Mouse (Mus musculus) heart, adult 2 months (tissue): Measurements from ENCODE around the gene Atad3a. TPM values are rescaled to one million over a fixed set of nuclear protein-coding genes. Genes with fewer than 3 reads are reported as not detected.

ENCODE experiments used
- DNase-seq, 2 experiments: peaks; one replicate each; pipeline ENCODE4 v3.0.0; 2021
- H3K27ac ChIP-seq: fragments of 200-600 bp; 2 replicates; pipeline ENCODE4 v1.8.1; 2022
- H3K27me3 ChIP-seq: fragments of 200-500 bp; 2 replicates; pipeline ENCODE4 v1.6.1; 2012; ENCODE audit warnings: mild to moderate bottlenecking, low read length, inconsistent platforms, mixed read lengths; ENCODE audit not compliant: control insufficient read depth, insufficient read depth
- H3K36me3 ChIP-seq: fragments of 200-500 bp; 2 replicates; pipeline ENCODE4 v1.6.1; 2012; ENCODE audit warnings: low read length, inconsistent platforms; ENCODE audit not compliant: control insufficient read depth, insufficient read depth
- H3K4me1 ChIP-seq: fragments of 200-500 bp; 2 replicates; pipeline ENCODE4 v1.6.1; 2011; ENCODE audit warnings: low read length; ENCODE audit not compliant: control insufficient read depth, insufficient read depth
- H3K4me3 ChIP-seq: fragments of 200-600 bp; 2 replicates; pipeline ENCODE4 v1.8.1; 2022
- H3K79me2 ChIP-seq: fragments of 200-500 bp; replicated peaks from 2 replicates; pipeline ENCODE4 v1.6.1; 2012; ENCODE audit warnings: mild to moderate bottlenecking, inconsistent platforms, low read length, moderate library complexity, mixed read lengths; ENCODE audit not compliant: control insufficient read depth, insufficient read depth
- H3K9ac ChIP-seq: fragments of 200-500 bp; 2 replicates; pipeline ENCODE4 v1.6.1; 2012; ENCODE audit warnings: low read depth, mild to moderate bottlenecking, control low read depth, inconsistent platforms, low read length, mixed read lengths
- CTCF ChIP-seq: fragments of 200-600 bp; IDR thresholded peaks from 2 replicates; pipeline ENCODE4 v1.8.1; 2022; ENCODE audit warnings: antibody characterized with exemption, mild to moderate bottlenecking, moderate library complexity
- EP300 ChIP-seq: fragments of 200-500 bp; IDR thresholded peaks from 2 replicates; pipeline ENCODE4 v1.6.1; 2011; ENCODE audit warnings: low read depth, low read length, control low read depth; ENCODE audit not compliant: insufficient read depth
- POLR2A ChIP-seq: fragments of 200-500 bp; IDR thresholded peaks from 2 replicates; pipeline ENCODE4 v1.6.1; 2011; ENCODE audit warnings: mild to moderate bottlenecking, low read depth, low read length, control low read depth; ENCODE audit not compliant: insufficient read depth
- WGBS: fragments of 180-500 bp; shearing (Covaris S2); methylation state at CpG from one replicate; pipeline ENCODE4 v1.1.7; 2018; 5-methylcytosine and 5-hydroxymethylcytosine counted together
- intact Hi-C: fragments of 180-260 bp; cut with DNase I; formaldehyde crosslinking; loops from one replicate; pipeline ENCODE4 v1.15.1; 2025
- long read RNA-seq: library from polyadenylated mRNA; stranded (forward); transcript quantifications from one replicate; pipeline ENCODE4 v2.0.0, GENCODE M21; 2021
- polyA plus RNA-seq: library from polyadenylated mRNA; depleted of rRNA; stranded (reverse); fragments of >200 nt; gene quantifications from 2 replicates; pipeline ENCODE4 v1.2.3, GENCODE M21; 2012; rRNA removed
- total RNA-seq, 2 experiments: library from RNA; stranded (reverse); gene quantifications; 2 replicates each; pipeline ENCODE4 v1.2.3; 2021

Atad3a gene
- total RNA-seq, result 10 to 100 TPM; 42.3 to 47.7 TPM
- polyA plus RNA-seq, result 83.7 and 85.4 TPM in 2 replicates
- long read RNA-seq, transcript Atad3a-201 (16 exons, 2,413 nt), result major isoform, 59 of 68 reads
- long read RNA-seq, partial matches to known transcripts, result 0 of 68 reads
- long read RNA-seq, other reads (novel, unspliced or antisense), result 9 of 68 reads

DNA sequence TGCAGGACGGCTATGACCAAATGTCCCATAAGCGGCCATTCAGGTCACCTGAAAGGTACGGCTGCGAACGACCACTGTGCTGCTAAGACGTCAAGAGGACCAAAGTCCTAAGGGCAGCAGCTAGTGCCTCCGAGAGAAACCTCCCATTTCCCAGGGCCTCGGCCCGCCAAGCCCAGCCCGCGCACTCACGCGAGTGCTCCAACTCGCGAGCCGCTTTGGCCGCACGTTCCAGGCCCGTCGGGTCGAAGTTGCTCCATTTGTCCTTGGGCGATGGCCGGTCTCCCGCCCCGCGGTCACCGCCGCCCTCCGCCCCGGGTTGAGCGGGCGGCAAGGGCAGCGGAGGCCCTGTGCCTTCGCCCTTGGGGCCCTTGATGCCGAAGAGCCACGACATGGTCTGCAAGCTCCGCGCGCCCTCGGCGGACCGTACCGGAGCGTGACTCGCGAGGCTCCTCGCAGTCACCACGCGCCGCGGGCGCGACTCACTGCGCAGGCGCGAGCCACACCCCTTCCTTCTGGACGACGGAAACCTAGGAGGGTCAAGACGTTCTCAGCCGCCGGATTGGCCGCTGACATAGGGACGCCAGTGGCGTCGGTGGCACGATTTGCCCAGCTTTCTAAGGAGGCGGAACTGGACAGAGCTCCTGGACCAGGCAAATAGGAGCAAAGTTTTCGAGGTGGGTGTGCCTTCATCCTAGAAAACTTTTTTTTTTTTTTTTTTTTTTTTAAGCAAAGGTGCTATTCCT, at the start of gene Atad3a:
Atad3a (minus strand) TSS at position 481 of the 743 bp plus-strand sequence.
- intact Hi-C loops, result loop anchor here (2.0 to 5.0 kb wide), 3 partner anchors 24 to 138 kb away; partner anchors contain the start of genes Cdk11b and Mrpl20

DNA sequence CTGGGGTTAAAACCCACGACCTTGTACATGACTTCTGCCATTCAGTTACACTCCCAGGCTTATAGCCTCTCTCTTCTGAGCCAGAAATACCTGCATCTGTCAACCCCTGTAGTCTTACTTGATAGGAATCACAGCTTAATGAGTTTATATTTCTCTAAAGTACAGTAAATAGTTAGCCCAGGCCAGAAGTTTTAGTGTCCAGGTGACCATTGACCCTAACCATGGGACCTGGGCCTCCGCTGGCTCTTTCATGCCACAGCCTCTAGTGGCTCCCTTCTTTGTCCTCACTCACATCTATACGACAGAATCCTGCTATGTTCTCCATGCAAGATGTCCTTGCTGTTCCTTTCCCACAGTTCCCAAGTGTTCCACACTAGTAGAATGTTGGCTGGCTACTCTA, 46.9 kb upstream of the Atad3a start:
- no peaks in the 10 kb centered on the region for H3K27me3 ChIP-seq
- H3K27ac ChIP-seq, result no peak overlapping the region
- peaks cover 16% of the 10 kb centered on the region for H3K36me3 ChIP-seq
- TF ChIP-seq POLR2A, result no peak
- TF ChIP-seq CTCF, result no peak
- WGBS, result 84% methylated on average over 3 of the region's 3 CpGs
- peaks cover 5% of the 10 kb centered on the region; the same call in 1 of the 2 replicates for H3K79me2 ChIP-seq
- peaks cover 7% of the 10 kb centered on the region for H3K4me1 ChIP-seq
- no peak overlapping the region for H3K4me3 ChIP-seq
- intact Hi-C loops, result no loop called here
- H3K9ac ChIP-seq, result no peak overlapping the region
- DNase-seq, result no peak

More for the DNA sequence above, at the start of gene Atad3a:
- Histone ChIP-seq H3K27me3 (no peaks in the 10 kb centered on the region), H3K4me3 (peak within 1 kb of the TSS; percentile 81), H3K36me3 (peaks cover 3% of the 10 kb centered on the region), H3K27ac (peak within 1 kb of the TSS; percentile 87), H3K4me1 (peaks cover 9% of the 10 kb centered on the region), H3K79me2 (peaks cover 4% of the 10 kb centered on the region; the same call in 1 of the 2 replicates), H3K9ac (peak within 1 kb of the TSS; percentile 80)
- WGBS, result under 1% methylated on average over 68 of the region's 68 CpGs
- TF ChIP-seq CTCF (0 out of 2 replicates have a peak, but pooled peaks have one; percentile 1), EP300 (peak; percentile 77), POLR2A (peak; percentile 83)
- DNase-seq, result peak; percentile 97 to 99

DNA sequence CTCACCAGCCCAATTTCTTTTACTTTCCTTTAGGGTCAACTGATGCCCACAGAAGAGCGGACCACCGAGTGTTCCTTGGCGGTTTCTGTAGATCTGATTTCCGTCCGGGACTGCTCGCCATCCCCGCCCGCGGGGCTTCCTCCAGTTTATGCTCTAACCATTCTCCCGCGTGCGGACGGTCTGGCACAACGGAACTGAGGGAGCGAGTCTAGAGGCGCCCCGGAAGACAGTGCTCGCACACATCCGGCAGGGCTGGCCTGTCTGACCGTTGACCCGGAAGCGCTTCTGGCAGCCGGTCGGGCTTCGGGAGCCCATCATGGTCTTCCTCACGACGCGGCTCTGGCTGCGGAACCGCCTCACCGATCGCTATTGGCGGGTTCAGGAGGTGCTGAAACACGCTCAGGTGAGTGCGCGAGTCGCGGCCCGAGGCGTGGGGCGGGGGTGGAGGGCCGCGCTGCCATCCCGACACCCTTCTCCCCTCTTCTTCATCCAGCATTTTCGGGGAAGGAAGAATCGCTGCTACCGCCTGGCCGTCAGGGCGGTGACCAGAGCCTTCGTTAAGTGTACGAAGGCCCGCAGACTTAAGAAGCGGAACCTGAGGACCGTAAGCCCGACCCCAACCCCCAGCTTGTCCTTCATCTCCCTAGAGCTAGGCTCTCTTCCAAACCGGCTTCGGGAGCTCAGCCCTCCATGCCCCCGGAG, 42.6 kb upstream of the Atad3a start:
- peak; percentile 95 to 97 for DNase-seq
- intact Hi-C loops, result loop anchor here (1.0 to 5.0 kb wide), 4 partner anchors 9 to 41 kb away; partner anchors contain the start of genes Atad3a, Aurkaip1, Ccnl2 and Tmem88b
- Histone ChIP-seq H3K36me3 (peaks cover 9% of the 10 kb centered on the region), H3K27me3 (no peaks in the 10 kb centered on the region), H3K4me3 (peak overlapping the region; percentile 96), H3K4me1 (peaks cover 7% of the 10 kb centered on the region), H3K79me2 (peaks cover 3% of the 10 kb centered on the region; the same call in 1 of the 2 replicates), H3K9ac (peak overlapping the region; percentile 98), H3K27ac (peak overlapping the region; percentile 88)
- WGBS, result under 1% methylated on average over 58 of the region's 58 CpGs
- TF ChIP-seq POLR2A (peak; percentile 84), CTCF (no peak), EP300 (peak; percentile 27; the same call in 1 of the 2 replicates)

DNA sequence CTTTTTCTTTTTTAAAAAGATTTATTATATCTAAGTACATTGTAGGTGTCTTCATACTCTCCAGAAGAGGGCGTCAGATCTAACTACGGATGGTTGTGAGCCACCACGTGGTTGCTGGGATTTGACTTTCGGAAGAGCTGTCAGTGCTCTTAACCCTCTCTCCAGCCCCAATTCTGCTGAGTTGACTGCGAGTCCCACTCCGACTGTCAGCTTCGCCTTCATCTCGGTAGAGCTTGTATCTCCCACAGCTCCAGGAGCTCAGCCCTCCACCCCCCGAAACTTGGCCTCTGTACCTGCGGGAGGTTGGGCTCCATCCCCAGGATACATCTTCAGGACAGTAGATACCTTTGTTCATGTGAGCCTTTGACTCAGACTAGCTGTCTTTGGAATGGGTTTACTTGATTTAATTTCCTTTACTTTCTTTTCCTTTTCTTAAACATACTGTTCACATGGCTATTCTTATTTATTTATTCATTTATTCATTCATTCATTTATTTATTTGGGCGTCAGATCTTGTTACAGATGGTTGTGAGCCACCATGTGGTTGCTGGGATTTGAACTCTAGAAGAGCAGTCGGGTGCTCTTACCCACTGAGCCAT, 41.9 kb upstream of the Atad3a start, which contains the start of gene Mrpl20:
Mrpl20 (plus strand) TSS at position 138 of the 599 bp plus-strand sequence.
- peaks cover 3% of the 10 kb centered on the region; the same call in 1 of the 2 replicates for H3K79me2 ChIP-seq
- H3K27ac ChIP-seq, result peak within 1 kb of the TSS; percentile 88
- intact Hi-C loops, result loop anchor here (1.0 to 5.0 kb wide), 3 partner anchors 9 to 41 kb away; partner anchors contain the start of genes Atad3a, Ccnl2 and Tmem88b
- WGBS, result 9% methylated on average over 12 of the region's 12 CpGs
- H3K27me3 ChIP-seq, result no peaks in the 10 kb centered on the region
- peaks cover 9% of the 10 kb centered on the region for H3K36me3 ChIP-seq
- TF ChIP-seq POLR2A (no peak), EP300 (no peak), CTCF (peak; percentile 38)
- peaks cover 7% of the 10 kb centered on the region for H3K4me1 ChIP-seq
- H3K9ac ChIP-seq, result peak within 1 kb of the TSS; percentile 98
- no peak for DNase-seq
- H3K4me3 ChIP-seq, result peak within 1 kb of the TSS; percentile 96

DNA sequence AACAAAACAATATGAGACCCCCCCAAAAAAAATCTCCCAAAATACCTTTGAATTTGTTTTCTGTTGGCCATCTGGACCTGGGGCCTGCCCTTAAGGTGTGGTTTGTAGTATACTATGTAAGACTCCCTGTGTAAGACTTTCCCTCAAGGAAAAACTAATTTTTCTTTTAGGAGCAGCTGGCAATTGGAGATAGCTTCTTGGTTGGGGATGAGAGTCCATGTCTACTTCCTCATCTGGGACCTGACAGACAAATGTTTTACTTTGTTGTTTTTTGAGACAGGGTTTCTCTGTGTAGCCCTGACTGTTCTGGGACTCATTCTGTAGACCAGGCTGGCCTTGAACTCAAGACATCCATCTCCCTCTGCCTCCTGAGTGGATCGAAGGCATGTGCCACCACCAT, 41.2 kb upstream of the Atad3a start:
- peaks cover 3% of the 10 kb centered on the region; the same call in 1 of the 2 replicates for H3K79me2 ChIP-seq
- H3K27ac ChIP-seq, result no peak overlapping the region
- H3K4me3 ChIP-seq, result no peak overlapping the region
- TF ChIP-seq EP300 (no peak), CTCF (no peak), POLR2A (no peak)
- no peaks in the 10 kb centered on the region for H3K27me3 ChIP-seq
- DNase-seq, result no peak
- peaks cover 9% of the 10 kb centered on the region for H3K36me3 ChIP-seq
- intact Hi-C loops, result loop anchor here (2.0 to 5.0 kb wide), 2 partner anchors 17 to 40 kb away; partner anchors contain the start of genes Atad3a and Tmem88b
- H3K9ac ChIP-seq, result no peak overlapping the region
- WGBS, result 94% methylated on average over 1 of the region's 1 CpGs
- H3K4me1 ChIP-seq, result peaks cover 7% of the 10 kb centered on the region
